Mouse (Mus musculus) Patski (cell line): ENCODE measurements around the gene Tvp23b. TPM values are rescaled to one million over a fixed set of nuclear protein-coding genes. Genes with fewer than 3 reads are reported as not detected.
A peak's percentile ranks its signal among the peaks of the same experiment; 100 is the strongest.

Experiments used
- ATAC-seq: fragments of 100-300 bp; one replicate; pipeline ENCODE4 v1.8.0; 2021
- CTCF ChIA-PET: fragments of 350-600 bp; sonication (Branson Sonifier 250); formaldehyde crosslinking; loops from one replicate; lab custom pipeline; 2022; ENCODE audit warnings: inconsistent platforms; lab: Charles Lee
- POLR2A ChIA-PET: fragments of 350-600 bp; sonication (Branson Sonifier 250); formaldehyde crosslinking; loops from one replicate; lab custom pipeline; 2022; ENCODE audit warnings: antibody characterized with exemption, inconsistent platforms; lab: Charles Lee
- DNase-seq: peaks from one replicate; pipeline ENCODE4 v3.0.0-alpha.2; 2011; ENCODE audit warnings: low read depth, low spot score
- H3K27me3 ChIP-seq: fragments of 371-371 bp; one replicate; pipeline ENCODE4 v1.5.1; 2021
- CTCF ChIP-seq: fragments of 100-300 bp; IDR thresholded peaks from one replicate; pipeline ENCODE4 v1.5.1; 2021
- in situ Hi-C: fragments of 300-500 bp; cut with MboI; formaldehyde crosslinking; loops from 3 replicates; pipeline ENCODE4 v1.11.1; 2018; ENCODE audit warnings: low pct_unique_long_range_greater_than_20kb, mixed read lengths
- polyA plus RNA-seq: library from polyadenylated mRNA; unstranded; gene quantifications from one replicate; pipeline ENCODE4 v1.2.3, GENCODE M21; 2021

Tvp23b gene
- polyA plus RNA-seq, 1 experiment from 2014 or later = 52.8 TPM

DNA sequence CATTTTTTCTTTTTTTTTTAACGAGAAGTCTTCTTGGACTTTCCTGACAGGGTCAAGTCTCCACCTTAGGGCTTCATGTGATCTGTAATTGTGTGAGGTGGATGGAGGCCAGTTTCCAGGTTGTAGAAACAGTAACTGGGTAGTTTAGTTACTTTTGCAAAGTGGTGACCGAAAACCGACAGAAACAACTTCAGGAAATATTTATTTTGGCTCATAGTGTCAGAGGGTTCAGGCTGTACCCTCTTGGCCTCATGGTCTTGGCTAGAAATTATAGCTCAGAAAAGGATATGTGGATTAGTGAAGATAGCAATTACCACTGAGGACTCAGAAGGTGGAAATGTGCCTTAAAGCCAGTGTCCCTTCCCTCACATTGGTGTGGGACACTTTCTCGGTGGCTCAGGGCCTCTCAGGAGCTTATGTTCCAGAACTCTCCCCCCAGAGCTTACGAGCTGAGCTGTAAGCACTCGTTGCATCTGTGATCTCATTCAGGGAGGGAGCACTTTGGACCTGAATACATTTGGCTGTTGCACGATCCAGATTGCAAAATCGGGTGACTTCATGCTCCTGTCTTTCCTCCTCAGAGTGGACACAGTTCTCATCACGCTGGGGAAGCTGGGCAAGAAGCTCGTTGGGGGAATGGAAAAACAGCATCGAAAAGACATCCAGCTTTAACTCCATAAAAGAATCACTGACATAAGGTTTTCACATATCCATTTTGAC is 55.7 kb downstream of the Tvp23b start:
- TF ChIP-seq CTCF = no peak
- no peaks in the 10 kb centered on the region for H3K27me3 ChIP-seq
- in situ Hi-C loops = no loop called here
- CTCF ChIA-PET = no interaction called here
- POLR2A ChIA-PET = no interaction called here
- ATAC-seq (no peak), DNase-seq (no peak)

DNA sequence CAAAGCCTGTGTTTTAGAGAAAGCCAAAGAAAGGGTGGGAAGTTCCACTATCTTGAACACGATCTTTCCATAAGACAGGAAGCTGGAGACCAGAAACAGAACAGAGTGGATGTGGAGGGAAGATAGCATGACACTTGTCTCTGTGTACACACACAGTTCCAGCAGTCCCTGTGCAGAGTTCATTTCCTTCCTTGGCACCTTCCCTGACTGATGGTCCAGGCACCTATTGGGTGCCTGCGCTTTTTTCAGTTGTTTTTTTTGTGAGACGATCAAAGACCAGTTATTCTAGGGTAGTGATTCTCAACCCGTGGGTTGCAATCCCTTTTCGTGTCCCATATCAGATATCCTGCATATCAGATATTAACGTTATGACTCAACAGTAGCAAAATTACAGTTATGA is 58.7 kb downstream of the Tvp23b start:
- ChIA-PET CTCF (interaction anchor here (1.9 kb wide), 1 partner anchor 198 kb away, joined by 6 read pairs; no protein-coding TSS in a partner anchor), POLR2A (no interaction called here)
- DNase-seq (no peak), ATAC-seq (no peak)
- no peak for TF ChIP-seq CTCF
- H3K27me3 ChIP-seq = no peaks in the 10 kb centered on the region
- in situ Hi-C loops = no loop called here

GRCm38 (mm10) chr11:62938921-62939320 is 59.7 kb downstream of the Tvp23b start:
- no peaks in the 10 kb centered on the region for H3K27me3 ChIP-seq
- no peak for ATAC-seq
- ChIA-PET CTCF (interaction anchor here (1.3 to 1.9 kb wide), 2 partner anchors 51 to 197 kb away, joined by 3 to 6 read pairs; no protein-coding TSS in a partner anchor), POLR2A (no interaction called here)
- in situ Hi-C loops = no loop called here
- no peak for TF ChIP-seq CTCF
- DNase-seq = no peak

- ATAC-seq = no peak
- in situ Hi-C loops = no loop called here
Measured at GRCm38 (mm10) chr11:62940176-62940575, 60.9 kb downstream of the Tvp23b start.

DNA sequence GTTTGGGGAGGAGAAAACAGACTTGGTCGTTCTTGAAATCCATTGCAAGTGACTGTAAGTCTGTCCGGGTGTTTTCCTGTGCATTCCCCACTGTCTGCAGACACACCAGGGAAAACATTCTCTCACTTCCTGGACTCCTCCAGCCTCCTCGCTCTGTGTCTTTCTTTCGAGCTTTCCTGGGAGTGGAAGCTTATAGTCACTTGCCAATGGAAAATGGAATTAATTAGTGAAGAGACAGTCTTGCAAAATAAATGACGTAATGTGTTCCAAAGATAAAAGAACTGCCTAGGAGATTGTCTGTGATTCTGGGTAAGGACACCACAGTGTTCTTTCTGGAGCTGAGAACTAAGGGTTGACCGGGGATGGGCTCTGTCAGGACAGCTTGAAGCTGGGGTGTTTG is 64.3 kb downstream of the Tvp23b start:
- ATAC-seq (no peak), DNase-seq (no peak)
- TF ChIP-seq CTCF = no peak
- POLR2A ChIA-PET = no interaction called here
- no peaks in the 10 kb centered on the region for H3K27me3 ChIP-seq
- in situ Hi-C loops = no loop called here
- CTCF ChIA-PET = no interaction called here

More at GRCm38 (mm10) chr11:62940176-62940575, 60.9 kb downstream of the Tvp23b start:
- no peaks in the 10 kb centered on the region for H3K27me3 ChIP-seq
- DNase-seq = no peak
- no peak for TF ChIP-seq CTCF
- ChIA-PET POLR2A (no interaction called here), CTCF (no interaction called here)

DNA sequence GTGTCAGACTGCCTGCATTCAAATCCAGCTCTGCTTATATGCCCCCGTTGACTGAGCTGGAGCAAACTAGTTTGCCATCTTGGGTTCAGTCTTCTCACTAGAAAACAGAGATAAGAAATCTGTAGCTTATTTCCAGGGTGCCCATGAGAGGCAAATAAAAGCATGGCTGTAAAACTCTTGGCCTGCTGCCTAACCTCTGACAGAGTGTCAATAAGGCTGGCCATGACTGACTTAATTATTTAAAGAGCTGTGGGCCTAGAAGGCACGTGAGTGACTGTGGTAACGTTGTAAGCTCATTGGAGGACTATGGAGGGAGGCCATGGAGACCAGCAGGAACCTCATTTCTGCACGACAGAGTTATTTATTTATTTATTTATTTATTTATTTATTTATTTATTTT is 66.3 kb downstream of the Tvp23b start:
- no peak for TF ChIP-seq CTCF
- no peak for ATAC-seq
- no peak for DNase-seq
- H3K27me3 ChIP-seq = no peaks in the 10 kb centered on the region
- CTCF ChIA-PET = no interaction called here
- in situ Hi-C loops = no loop called here
- POLR2A ChIA-PET = no interaction called here

DNA sequence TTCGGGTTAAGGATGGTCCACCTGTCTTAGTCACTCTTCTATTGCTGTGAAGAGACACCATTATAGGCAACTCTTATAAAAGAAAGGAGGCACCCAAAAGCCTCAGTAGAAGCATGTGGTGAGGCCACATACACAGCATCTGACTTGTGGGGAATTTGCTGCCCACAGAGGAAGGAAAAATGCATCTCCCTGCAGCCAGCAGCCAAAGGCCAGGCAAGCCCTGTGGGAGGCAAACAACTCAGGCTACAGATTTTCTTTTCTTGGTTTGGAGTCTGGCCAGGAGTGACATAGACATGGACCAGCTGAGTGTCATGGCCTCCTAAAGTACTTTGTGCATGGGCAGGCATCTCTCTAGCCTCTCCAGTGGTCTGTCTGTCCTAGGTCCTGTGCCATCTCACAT is 70.3 kb downstream of the Tvp23b start:
- POLR2A ChIA-PET = no interaction called here
- no peaks in the 10 kb centered on the region for H3K27me3 ChIP-seq
- in situ Hi-C loops = no loop called here
- TF ChIP-seq CTCF = no peak
- DNase-seq (peak; percentile 80), ATAC-seq (peak; percentile 73)
- CTCF ChIA-PET = interaction anchor here (1.1 kb wide), 1 partner anchor 10 kb away, joined by 3 read pairs; no protein-coding TSS in a partner anchor

- no peak for ATAC-seq
- TF ChIP-seq CTCF = no peak
- in situ Hi-C loops = no loop called here
- no peak for DNase-seq
- H3K27me3 ChIP-seq = no peaks in the 10 kb centered on the region
- ChIA-PET CTCF (no interaction called here), POLR2A (no interaction called here)
Measured at GRCm38 (mm10) chr11:62951012-62951411, 71.8 kb downstream of the Tvp23b start, which contains the start of gene Cdrt4. Gene Cdrt4, plus strand, starts transcription at chr11:62951193.

DNA sequence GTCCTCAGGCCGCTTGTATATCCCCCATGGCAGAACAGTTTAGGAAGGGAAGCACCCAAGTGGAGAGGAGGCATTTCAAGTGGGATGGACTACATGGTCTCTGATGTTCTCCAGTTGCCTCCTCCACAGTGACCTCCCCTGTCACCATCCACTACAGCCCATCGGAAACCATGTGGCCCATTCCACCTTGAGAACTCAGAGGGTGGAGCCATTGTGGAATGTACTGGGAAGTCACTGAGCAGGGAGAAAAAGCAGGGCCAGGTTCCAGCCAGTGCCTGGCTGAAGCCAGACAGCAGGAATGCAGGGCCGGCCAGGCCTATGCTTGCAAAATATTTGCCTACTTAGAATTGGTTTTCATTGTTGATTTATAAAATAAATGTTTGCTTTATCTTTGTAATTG is 75.5 kb downstream of the Tvp23b start:
- DNase-seq (no peak), ATAC-seq (peak; percentile 57)
- in situ Hi-C loops = no loop called here
- no peaks in the 10 kb centered on the region for H3K27me3 ChIP-seq
- TF ChIP-seq CTCF = no peak
- ChIA-PET CTCF (no interaction called here), POLR2A (interaction anchor here (0.6 kb wide), 1 partner anchor 97 kb away, joined by 3 read pairs; no protein-coding TSS in a partner anchor)

DNA sequence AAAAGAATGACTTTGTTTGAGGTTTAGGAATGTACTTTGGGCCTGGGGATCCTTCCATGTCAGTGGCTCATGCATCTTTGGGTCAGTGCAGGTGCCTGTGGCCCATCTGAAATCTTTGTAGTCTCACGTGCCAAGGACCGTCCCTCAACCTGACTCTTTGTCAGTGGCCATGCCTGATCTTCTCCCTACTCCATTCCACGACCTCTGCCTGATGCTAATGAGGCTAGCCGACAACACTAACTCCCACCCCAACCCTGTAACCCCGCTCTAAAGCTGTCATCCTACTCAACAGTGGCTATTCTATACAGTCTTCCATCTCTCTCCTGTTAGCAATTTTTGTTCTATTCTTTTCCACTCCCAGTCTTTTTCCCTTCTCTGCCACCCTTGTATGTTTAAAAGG is 75.9 kb downstream of the Tvp23b start:
- TF ChIP-seq CTCF = no peak
- no peak for ATAC-seq
- DNase-seq = no peak
- in situ Hi-C loops = no loop called here
- POLR2A ChIA-PET = no interaction called here
- no peaks in the 10 kb centered on the region for H3K27me3 ChIP-seq
- CTCF ChIA-PET = no interaction called here

DNA sequence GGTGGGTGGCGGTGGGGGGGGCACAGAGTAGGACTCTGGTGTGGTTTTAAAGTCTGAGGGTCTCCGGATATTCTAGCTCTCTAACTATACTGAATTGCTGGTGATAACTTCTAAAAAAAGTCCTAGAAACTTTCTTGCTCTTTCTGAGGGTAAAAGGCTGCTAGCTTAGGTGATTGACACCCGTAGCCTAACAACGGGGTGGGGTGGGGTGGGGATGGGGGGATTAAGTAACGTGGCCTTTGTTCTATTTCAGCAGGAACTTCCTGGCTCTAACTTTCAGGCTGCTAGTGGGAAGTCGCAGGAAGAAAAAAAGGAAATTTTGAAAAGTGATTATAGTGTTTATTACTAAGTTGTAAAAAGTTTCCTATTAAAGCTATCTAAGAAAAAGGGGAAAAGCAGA is 76.5 kb downstream of the Tvp23b start:
- no peak for DNase-seq
- POLR2A ChIA-PET = no interaction called here
- in situ Hi-C loops = no loop called here
- ATAC-seq = no peak
- TF ChIP-seq CTCF = no peak
- no peaks in the 10 kb centered on the region for H3K27me3 ChIP-seq
- CTCF ChIA-PET = no interaction called here
